Mouse (Mus musculus) thymus, adult 2 months (tissue): ENCODE measurements around the gene Mpz. TPM values are rescaled to one million over a fixed set of nuclear protein-coding genes. Genes with fewer than 3 reads are reported as not detected.

Source experiments
- DNase-seq: peaks from one replicate; pipeline ENCODE4 v3.0.0; 2021
- H3K27ac ChIP-seq: fragments of 200-500 bp; 2 replicates; pipeline ENCODE4 v1.5.1; 2012; ENCODE audit warnings: low read length, control low read depth; ENCODE audit not compliant: control insufficient read depth, insufficient read depth
- H3K27me3 ChIP-seq: fragments of 200-500 bp; 2 replicates; pipeline ENCODE4 v1.6.1; 2012; ENCODE audit warnings: mild to moderate bottlenecking, low read length, moderate library complexity, mixed read lengths; ENCODE audit not compliant: control insufficient read depth, insufficient read depth
- H3K36me3 ChIP-seq: fragments of 200-500 bp; 2 replicates; pipeline ENCODE4 v1.6.1; 2012; ENCODE audit warnings: mild to moderate bottlenecking, low read length, moderate library complexity; ENCODE audit not compliant: control insufficient read depth, insufficient read depth
- H3K4me1 ChIP-seq: fragments of 200-500 bp; replicated peaks from 2 replicates; pipeline ENCODE4 v1.6.1; 2012; ENCODE audit warnings: low read length; ENCODE audit not compliant: control insufficient read depth, insufficient read depth
- H3K4me3 ChIP-seq: fragments of 200-500 bp; 2 replicates; pipeline ENCODE4 v1.5.1; 2012; ENCODE audit warnings: mild to moderate bottlenecking, low read length, control low read depth, moderate library complexity; ENCODE audit not compliant: control insufficient read depth, insufficient read depth
- CTCF ChIP-seq: fragments of 200-500 bp; IDR thresholded peaks from 2 replicates; pipeline ENCODE4 v1.5.1; 2012; ENCODE audit warnings: mild to moderate bottlenecking, control low read depth, low read length, moderate library complexity, borderline replicate concordance; ENCODE audit not compliant: control insufficient read depth, poor library complexity, insufficient read depth; ENCODE audit errors: extremely low read depth
- POLR2A ChIP-seq: fragments of 200-500 bp; IDR thresholded peaks from 2 replicates; pipeline ENCODE4 v1.6.1; 2012; ENCODE audit warnings: mild to moderate bottlenecking, low read length, control low read depth, moderate library complexity; ENCODE audit not compliant: control insufficient read depth, poor library complexity, insufficient read depth; ENCODE audit errors: extremely low read depth
- WGBS: fragments of 180-500 bp; shearing (Covaris S2); methylation state at CpG from one replicate; pipeline ENCODE4 v1.1.7; 2018; 5-methylcytosine and 5-hydroxymethylcytosine counted together
- polyA plus RNA-seq: library from polyadenylated mRNA; depleted of rRNA; stranded (reverse); fragments of >200 nt; gene quantifications from 2 replicates; pipeline ENCODE4 v1.2.3, GENCODE M21; 2012

The Mpz gene
- polyA plus RNA-seq, 1 experiment, result 1.1 TPM

- H3K27ac ChIP-seq, result no peak overlapping the region
- WGBS, result 72% methylated on average over 3 of the region's 3 CpGs
- DNase-seq, result no peak
- no peaks in the 10 kb centered on the region; the same call in 1 of the 2 replicates for H3K27me3 ChIP-seq
- H3K36me3 ChIP-seq, result no peaks in the 10 kb centered on the region
- no peak overlapping the region for H3K4me3 ChIP-seq
- no peaks in the 10 kb centered on the region for H3K4me1 ChIP-seq
- TF ChIP-seq POLR2A, result no peak
- no peak for TF ChIP-seq CTCF
Observed at GRCm38 (mm10) chr1:171156644-171157043, 6.1 kb downstream of the Mpz start.

DNA sequence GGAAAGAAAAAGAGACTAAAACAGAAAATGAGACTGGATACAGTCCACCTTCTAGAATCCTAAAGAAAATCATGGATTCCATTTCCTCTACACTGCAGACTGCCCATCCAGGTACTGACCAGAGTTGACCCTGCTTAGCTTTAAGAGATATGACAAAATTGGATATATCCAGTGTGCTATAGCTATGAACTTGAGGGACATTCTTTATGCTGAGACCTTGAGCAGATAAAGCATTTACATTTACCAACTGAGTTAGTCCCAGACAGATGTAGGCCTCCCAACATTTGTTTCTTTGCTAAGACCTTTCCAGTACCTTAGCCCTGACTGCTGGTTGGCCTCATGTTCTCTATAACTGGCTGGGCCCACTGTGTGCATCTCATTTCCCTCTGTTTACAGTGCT lies 7.5 kb downstream of the Mpz start:
- Histone ChIP-seq H3K27me3 (no peaks in the 10 kb centered on the region; the same call in 1 of the 2 replicates), H3K4me3 (no peak overlapping the region)

GRCm38 (mm10) chr1:171159485-171159975 lies 9.0 kb downstream of the Mpz start:
- no peak for DNase-seq
- 20% methylated on average over 15 of the region's 15 CpGs for WGBS
- no peaks in the 10 kb centered on the region; the same call in 1 of the 2 replicates for H3K27me3 ChIP-seq
- H3K27ac ChIP-seq, result no peak overlapping the region
- H3K36me3 ChIP-seq, result no peaks in the 10 kb centered on the region
- H3K4me3 ChIP-seq, result no peak overlapping the region
- H3K4me1 ChIP-seq, result no peaks in the 10 kb centered on the region
- no peak for TF ChIP-seq POLR2A
- no peak for TF ChIP-seq CTCF

More for the DNA sequence above, 7.5 kb downstream of the Mpz start:
- no peak for DNase-seq
- TF ChIP-seq CTCF (no peak), POLR2A (no peak)
- Histone ChIP-seq H3K4me1 (no peaks in the 10 kb centered on the region), H3K36me3 (no peaks in the 10 kb centered on the region), H3K27ac (no peak overlapping the region)

- 93% methylated on average over 3 of the region's 3 CpGs for WGBS
Observed at GRCm38 (mm10) chr1:171162526-171162925, 12.0 kb downstream of the Mpz start.

DNA sequence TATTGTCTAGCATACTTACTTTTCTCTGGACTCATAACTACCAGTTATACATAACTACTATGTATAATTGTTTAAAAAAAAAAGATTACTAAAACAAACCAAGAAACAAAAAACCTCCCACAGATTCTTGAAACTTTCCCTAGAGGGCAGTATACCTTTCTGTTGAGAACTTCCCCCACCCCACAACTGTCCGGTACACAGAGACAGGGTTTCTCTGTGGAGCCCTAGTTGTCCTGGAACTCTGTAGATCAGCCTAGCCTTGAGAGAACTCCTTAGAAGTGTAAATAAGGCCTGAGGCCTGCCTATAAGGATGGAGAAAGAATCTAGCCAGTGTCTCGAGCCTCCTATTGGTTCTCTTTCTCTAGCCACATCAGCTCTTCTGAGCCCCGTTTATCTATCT lies 13.7 kb downstream of the Mpz start:
- Histone ChIP-seq H3K4me1 (no peaks in the 10 kb centered on the region), H3K4me3 (no peak overlapping the region), H3K27me3 (no peaks in the 10 kb centered on the region; the same call in 1 of the 2 replicates), H3K36me3 (no peaks in the 10 kb centered on the region), H3K27ac (no peak overlapping the region)
- 60% methylated on average over 3 of the region's 3 CpGs for WGBS
- DNase-seq, result no peak
- TF ChIP-seq CTCF, result no peak

More at GRCm38 (mm10) chr1:171162526-171162925, 12.0 kb downstream of the Mpz start:
- no peaks in the 10 kb centered on the region; the same call in 1 of the 2 replicates for H3K27me3 ChIP-seq
- H3K36me3 ChIP-seq, result no peaks in the 10 kb centered on the region
- no peak for DNase-seq
- TF ChIP-seq POLR2A (no peak), CTCF (no peak)
- H3K4me3 ChIP-seq, result no peak overlapping the region
- no peak overlapping the region for H3K27ac ChIP-seq
- H3K4me1 ChIP-seq, result no peaks in the 10 kb centered on the region

DNA sequence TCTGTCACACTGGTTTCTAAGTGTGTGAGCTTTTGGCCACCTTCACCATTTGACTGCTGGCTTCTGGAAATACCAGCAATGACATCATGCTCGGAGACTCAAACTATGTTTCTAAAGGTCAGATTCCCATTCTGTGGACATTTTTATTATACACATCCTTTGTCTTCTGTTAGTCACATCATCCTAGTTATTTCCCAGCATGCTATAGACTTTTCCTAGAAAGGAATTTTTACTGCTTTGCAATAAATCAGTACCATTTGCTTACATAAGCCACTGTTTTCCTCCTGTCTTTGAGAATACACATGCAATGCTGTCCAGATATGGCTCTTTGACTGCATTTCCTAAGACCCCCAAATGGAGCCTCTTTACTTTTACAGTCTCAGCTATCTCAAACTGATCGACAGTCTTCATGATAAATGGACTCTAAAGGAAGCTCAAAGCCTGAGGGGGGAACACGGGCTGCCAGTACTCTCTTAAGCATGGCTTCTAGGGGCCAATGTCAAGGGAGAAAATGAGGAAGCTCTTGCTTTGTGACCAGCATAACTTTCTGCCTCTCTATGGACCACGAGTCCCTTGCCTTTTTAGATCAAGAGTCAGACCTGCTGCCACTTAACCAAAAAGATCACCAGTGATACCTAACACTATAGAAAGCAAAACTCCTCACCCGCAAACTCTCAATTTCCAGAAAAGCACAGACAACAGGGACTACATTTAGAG lies 15.3 kb downstream of the Mpz start:
- no peak for TF ChIP-seq POLR2A
- no peak for TF ChIP-seq CTCF
- no peaks in the 10 kb centered on the region for H3K27me3 ChIP-seq
- H3K4me1 ChIP-seq, result no peaks in the 10 kb centered on the region
- WGBS, result 44% methylated on average over 5 of the region's 5 CpGs
- no peak overlapping the region for H3K4me3 ChIP-seq
- DNase-seq, result no peak
- no peak overlapping the region for H3K27ac ChIP-seq
- no peaks in the 10 kb centered on the region for H3K36me3 ChIP-seq
